Mouse (Mus musculus): ENCODE measurements around the gene Prh1. TPM values are rescaled to one million over a fixed set of nuclear protein-coding genes. Genes with fewer than 3 reads are reported as not detected.

Prh1 gene
- polyA plus RNA-seq (2017; shearing (Covaris generic)) = not detected

GRCm38 (mm10) chr6:132569509-132569908 lies at the start of gene Prh1:
Prh1 (plus strand) TSS chr6:132569809.

GRCm38 (mm10) chr6:132595613-132596012 lies 26.0 kb downstream of the Prh1 start, which contains the start of gene Prp2:
Prp2 (plus strand) TSS chr6:132595913.

Other genes starting within 250 kb of the Prh1 start
- gene Gm8882, start 205.7 kb upstream of the Prh1 start, polyA plus RNA-seq (2017; shearing (Covaris generic)) = 1 to 10 TPM in 1 of 2 experiments, not detected in 1; 6.5 TPM
- not detected for gene Prp2, start 26.1 kb downstream of the Prh1 start, polyA plus RNA-seq (2017; shearing (Covaris generic))
- gene A630073D07Rik, start 81.7 kb downstream of the Prh1 start, polyA plus RNA-seq (2017; shearing (Covaris generic)) = 1 to 10 TPM in 1 of 2 experiments, not detected in 1; 1.8 TPM
- gene Tas2r120, start 87.1 kb downstream of the Prh1 start, polyA plus RNA-seq (2017; shearing (Covaris generic)) = not detected
- gene Tas2r121, start 131.2 kb downstream of the Prh1 start, polyA plus RNA-seq (2017; shearing (Covaris generic)) = not detected
- gene Tas2r122, start 142.1 kb downstream of the Prh1 start, polyA plus RNA-seq (2017; shearing (Covaris generic)) = under 1 TPM in 1 of 2 experiments, not detected in 1; 0.23 TPM
- gene Tas2r115, start 168.2 kb downstream of the Prh1 start, polyA plus RNA-seq (2017; shearing (Covaris generic)) = not detected
- not detected for gene Tas2r124, start 184.9 kb downstream of the Prh1 start, polyA plus RNA-seq (2017; shearing (Covaris generic))
- not detected for gene Tas2r102, start 192.3 kb downstream of the Prh1 start, polyA plus RNA-seq (2017; shearing (Covaris generic))
- gene Tas2r136, start 208.4 kb downstream of the Prh1 start, polyA plus RNA-seq (2017; shearing (Covaris generic)) = not detected
- under 1 TPM in 1 of 2 experiments, not detected in 1; 0.73 TPM for gene Tas2r117, start 233.0 kb downstream of the Prh1 start, polyA plus RNA-seq (2017; shearing (Covaris generic))